Mouse (Mus musculus) brain, adult 2 months (tissue): ENCODE measurements at regions not wholly inside any gene's neighbourhood (a gene's known extent, or its start where the extent isn't known, plus 50 kb on each side); places are given as distances from the start of the nearest gene placed in this dataset.

Experiments used
- DNase-seq: peaks from one replicate; pipeline ENCODE4 v3.0.0; 2011; ENCODE audit warnings: low read depth, low spot score

GRCm38 (mm10) chr15:50942429-50942828 is 2942.3 kb upstream of the Gm7489 start:
- no peak for DNase-seq

DNA sequence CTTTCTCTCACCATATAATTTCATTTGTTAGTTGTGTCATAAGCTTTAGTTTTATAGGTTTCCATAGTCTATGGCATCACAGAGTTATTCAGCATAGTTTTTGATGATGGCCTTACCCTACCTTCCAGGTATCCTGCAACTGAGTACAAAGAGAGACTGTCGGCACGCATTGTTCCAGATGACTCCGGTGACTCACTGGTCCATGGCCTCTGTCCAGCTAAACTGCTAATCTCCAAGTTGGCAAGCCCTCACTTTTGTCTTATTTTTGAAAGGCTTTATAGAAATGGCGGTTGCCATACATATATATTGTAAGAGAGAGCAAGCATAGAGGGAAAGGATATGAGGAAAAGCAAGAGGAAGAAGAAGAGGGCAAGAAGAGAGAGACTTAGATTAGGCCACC is 2939.7 kb upstream of the Gm7489 start:
- DNase-seq, result no peak

GRCm38 (mm10) chr15:50959109-50959508 is 2925.6 kb upstream of the Gm7489 start:
- DNase-seq, result no peak

- peak; percentile 42 for DNase-seq
These were observed 2921.1 kb upstream of the Gm7489 start for GRCm38 (mm10) chr15:50963606-50964005.

- DNase-seq, result no peak
These were observed 2920.5 kb upstream of the Gm7489 start for GRCm38 (mm10) chr15:50964236-50964635.

DNA sequence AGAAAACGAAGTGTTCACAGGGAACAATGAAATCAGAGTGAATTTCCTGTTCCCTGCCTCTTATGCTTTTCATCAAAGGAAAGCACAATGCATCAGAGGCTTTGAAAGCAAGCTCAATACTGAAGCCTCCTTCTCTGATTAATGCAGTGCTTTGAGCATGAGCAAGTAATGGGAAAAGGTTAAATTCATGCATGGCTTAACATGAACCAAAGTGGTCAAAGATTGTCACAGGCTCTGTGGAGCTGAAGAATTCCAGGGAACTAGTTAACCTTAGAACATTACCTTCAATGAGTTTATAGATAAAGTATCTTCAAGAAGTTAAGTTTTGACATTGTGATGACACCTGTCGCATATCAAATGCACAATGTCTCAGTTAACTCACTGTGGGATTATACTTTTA is 2917.5 kb upstream of the Gm7489 start:
- no peak for DNase-seq

- DNase-seq, result no peak
These were observed 2914.1 kb upstream of the Gm7489 start for GRCm38 (mm10) chr15:50970637-50971036.

GRCm38 (mm10) chr15:50972593-50972992 is 2912.1 kb upstream of the Gm7489 start:
- peak; percentile 39 for DNase-seq

GRCm38 (mm10) chr15:50974002-50974754 is 2910.5 kb upstream of the Gm7489 start:
- peak; percentile 8 for DNase-seq

GRCm38 (mm10) chr15:50989457-50989856 is 2895.2 kb upstream of the Gm7489 start:
- DNase-seq, result no peak

- peak; percentile 14 for DNase-seq
These were observed 2893.0 kb upstream of the Gm7489 start for GRCm38 (mm10) chr15:50991667-50992066.

DNA sequence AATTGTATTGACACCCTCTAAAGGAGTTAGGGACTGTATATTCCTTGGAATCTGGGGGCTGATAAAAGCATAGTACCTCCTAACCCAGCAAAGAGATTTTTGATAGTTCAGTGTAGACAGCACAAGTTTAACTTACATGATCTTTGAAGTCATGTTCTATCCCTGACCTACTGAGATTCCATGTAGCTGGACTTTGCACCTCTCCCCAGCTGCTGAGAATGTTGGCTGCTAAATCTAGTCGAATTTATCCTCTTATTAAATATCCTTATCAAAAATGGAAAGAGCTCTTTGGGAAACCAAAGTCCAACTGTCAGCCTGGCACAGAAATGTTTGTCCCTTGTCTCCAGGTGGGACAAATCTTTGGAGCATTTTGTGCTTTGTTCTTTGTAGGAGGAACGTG is 2892.5 kb upstream of the Gm7489 start:
- DNase-seq, result no peak

GRCm38 (mm10) chr15:50993121-50993520 is 2891.6 kb upstream of the Gm7489 start:
- DNase-seq, result peak; percentile 75

DNA sequence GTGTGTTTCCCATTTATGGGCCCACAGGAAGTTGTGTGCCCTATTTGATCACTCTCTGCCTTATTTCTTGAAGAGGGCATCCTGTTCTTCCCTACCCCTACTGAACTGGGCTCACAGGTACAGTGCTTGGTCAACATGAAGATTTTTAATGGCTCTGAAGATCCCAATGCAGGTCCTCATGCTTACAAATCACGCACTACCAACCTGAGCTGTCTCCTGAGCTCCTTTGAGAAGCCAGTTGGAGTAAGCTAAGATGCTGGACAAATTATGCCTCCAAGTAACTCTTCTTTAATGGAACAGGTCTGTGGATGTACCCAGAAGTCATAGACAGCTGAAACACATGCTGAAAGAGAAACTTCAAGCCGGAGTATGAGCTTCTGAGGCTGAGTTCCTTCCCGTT is 2889.0 kb upstream of the Gm7489 start:
- no peak for DNase-seq

DNA sequence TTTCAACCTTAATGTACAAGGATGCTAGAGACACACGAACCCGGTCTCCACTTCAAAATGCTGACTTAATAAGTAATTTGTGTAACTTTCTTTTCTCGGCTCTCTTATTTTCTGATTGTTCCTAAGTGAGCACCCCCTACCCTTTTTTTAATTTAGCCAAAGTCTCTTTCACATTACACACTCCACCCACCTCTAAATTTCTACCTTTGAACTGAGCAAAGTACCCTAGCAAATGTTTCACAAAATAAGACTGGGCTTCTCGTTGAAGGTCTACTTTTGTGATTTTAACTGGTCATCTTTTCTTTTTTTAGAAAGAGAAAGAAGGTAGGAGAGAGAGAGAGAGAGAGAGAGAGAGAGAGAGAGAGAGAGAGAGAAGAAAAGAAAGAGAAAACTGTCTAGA is 2888.4 kb upstream of the Gm7489 start:
- no peak for DNase-seq

- DNase-seq, result peak; percentile 74
These were observed 2887.4 kb upstream of the Gm7489 start for GRCm38 (mm10) chr15:50997209-50997763.

DNA sequence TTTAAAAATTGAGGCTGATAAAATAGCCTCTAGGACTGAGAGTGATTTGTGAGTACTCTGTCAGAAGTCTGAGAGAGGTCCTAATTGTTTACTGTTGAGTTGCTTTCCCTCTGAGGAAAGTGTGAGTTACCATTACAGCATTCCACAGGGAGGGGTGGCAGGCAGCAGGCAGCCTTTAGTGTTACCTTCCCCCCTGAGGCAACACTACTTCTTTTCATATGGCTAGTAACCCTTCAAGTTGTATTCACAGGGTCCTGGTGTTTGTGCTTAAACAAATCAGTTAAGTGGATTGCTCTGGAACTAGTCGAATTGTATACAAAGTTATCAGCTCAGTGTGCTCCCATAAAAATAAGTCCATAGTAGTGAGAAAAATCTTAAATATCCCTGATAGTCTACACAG is 2845.7 kb upstream of the Gm7489 start:
- no peak for DNase-seq

- DNase-seq, result no peak
These were observed 2814.2 kb upstream of the Gm7489 start for GRCm38 (mm10) chr15:51070538-51070937.

GRCm38 (mm10) chr15:51071132-51071656 is 2813.5 kb upstream of the Gm7489 start:
- no peak for DNase-seq

DNA sequence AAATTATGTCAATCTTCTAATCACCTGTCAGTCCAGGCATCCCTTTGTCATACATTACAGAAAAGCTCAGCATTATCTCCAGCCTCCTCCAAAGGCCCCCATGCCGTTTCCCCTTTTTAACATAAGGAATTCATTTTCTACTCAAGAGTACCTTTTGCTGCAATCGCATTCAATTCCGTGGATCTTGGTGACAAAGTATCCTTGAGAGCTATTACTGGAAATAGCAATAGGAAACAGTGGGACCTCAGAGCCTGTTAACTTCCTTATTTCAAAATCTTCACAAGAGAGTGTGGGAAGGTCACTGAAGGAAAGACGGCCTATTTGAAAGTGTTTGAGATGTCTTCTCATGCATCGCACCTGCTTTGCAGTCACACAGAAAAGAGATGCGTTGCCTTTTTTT is 2811.0 kb upstream of the Gm7489 start:
- no peak for DNase-seq

DNA sequence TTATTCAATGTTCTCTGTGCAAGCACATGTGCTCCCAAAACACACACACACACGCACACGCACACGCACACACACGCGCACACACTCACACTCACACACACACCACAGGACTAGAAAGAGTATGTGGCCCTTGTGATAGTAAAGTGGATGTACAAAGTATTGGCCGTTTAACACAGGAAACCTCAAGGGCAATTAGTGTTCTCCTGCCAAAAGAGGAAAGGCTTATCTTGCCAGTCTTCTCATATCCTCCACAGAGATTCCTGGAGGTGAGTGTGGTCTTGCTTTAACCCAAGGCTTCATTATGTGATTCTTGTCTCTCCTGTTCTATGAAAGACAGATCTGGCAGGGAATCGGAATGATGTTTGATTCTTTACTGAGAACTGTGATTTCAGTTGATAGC is 2810.5 kb upstream of the Gm7489 start:
- no peak for DNase-seq

- peak; percentile 18 for DNase-seq
These were observed 2800.9 kb upstream of the Gm7489 start for GRCm38 (mm10) chr15:51083677-51084322.

DNA sequence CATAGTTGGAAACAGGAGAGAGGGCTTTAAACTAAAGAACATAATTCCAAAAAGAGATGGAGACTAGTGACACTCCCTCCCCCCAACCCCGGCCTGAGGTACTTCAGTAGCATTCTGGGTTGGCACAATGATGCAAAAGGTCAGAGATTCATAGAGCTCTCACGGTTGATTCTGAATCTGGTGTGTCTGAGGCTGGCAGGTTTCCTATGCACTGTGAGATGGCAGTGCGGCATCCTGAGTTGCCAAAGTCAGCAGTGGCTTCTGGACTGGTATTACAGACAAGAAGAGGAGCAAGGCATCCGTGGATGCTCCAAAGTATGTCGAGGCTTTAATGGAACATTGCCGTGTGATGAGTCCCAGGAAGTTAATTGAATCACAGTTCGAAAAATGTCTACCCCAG is 2791.8 kb upstream of the Gm7489 start:
- no peak for DNase-seq
